Mouse (Mus musculus) CH12.LX (cell line): Measurements from ENCODE around the gene Gfi1b. TPM values are rescaled to one million over a fixed set of nuclear protein-coding genes. Genes with fewer than 3 reads are reported as not detected.

Experiments
- DNase-seq: peaks from one replicate; pipeline ENCODE4 v3.0.0-alpha.2; 2013; ENCODE audit errors: extremely low read depth
- H3K27ac ChIP-seq: 2 replicates; pipeline ENCODE4 v1.5.1; 2012; ENCODE audit warnings: low read depth, mild to moderate bottlenecking, control low read depth, moderate library complexity; ENCODE audit not compliant: insufficient read depth
- H3K27me3 ChIP-seq: replicated peaks from 2 replicates; pipeline ENCODE3; 2012; ENCODE audit warnings: inconsistent platforms
- H3K36me3 ChIP-seq, 2 experiments: replicated peaks in 1 of 2; 2 replicates each; pipeline versions ENCODE3 to v1.6.1; 2012; ENCODE audit warnings: inconsistent platforms in 1 of 2, low read length in 1 of 2, mild to moderate bottlenecking in 1 of 2, mixed read lengths in 1 of 2, moderate library complexity in 1 of 2; ENCODE audit not compliant: control insufficient read depth in 1 of 2, insufficient read depth in 1 of 2
- H3K4me1 ChIP-seq, 2 experiments: 2 replicates each; pipeline ENCODE4 v1.6.1; 2012; ENCODE audit warnings: inconsistent platforms in 1 of 2, moderate library complexity in 1 of 2; ENCODE audit not compliant: insufficient read depth in 2 of 2, control insufficient read depth in 1 of 2
- H3K4me2 ChIP-seq: 2 replicates; pipeline ENCODE4 v1.6.1; 2012; ENCODE audit warnings: low read depth, mild to moderate bottlenecking, control low read depth; ENCODE audit not compliant: poor library complexity, insufficient read depth, severe bottlenecking
- H3K4me3 ChIP-seq, 3 experiments: fragments of 150-350 bp in 1 of 3; sonication (generic) in 1 of 3; replicated peaks in 1 of 3; 2 replicates each; pipeline versions ENCODE3 to v1.5.1; 2011 to 2012; ENCODE audit warnings: low read depth in 2 of 3, low read length in 2 of 3, mild to moderate bottlenecking in 2 of 3, moderate library complexity in 2 of 3, control low read depth in 1 of 3, improper control_type of control experiment in 1 of 3, inconsistent platforms in 1 of 3, mixed read lengths in 1 of 3; ENCODE audit not compliant: poor library complexity in 1 of 3
- H3K79me2 ChIP-seq: replicated peaks from 2 replicates; pipeline ENCODE4 v1.6.1; 2012; ENCODE audit warnings: mild to moderate bottlenecking, moderate library complexity; ENCODE audit not compliant: control insufficient read depth, poor library complexity, insufficient read depth, severe bottlenecking; ENCODE audit errors: extremely low read depth
- H3K9ac ChIP-seq: 2 replicates; pipeline ENCODE4 v1.6.1; 2012; ENCODE audit warnings: low read depth, mild to moderate bottlenecking, control low read depth, moderate library complexity; ENCODE audit not compliant: insufficient read depth
- H3K9me3 ChIP-seq: replicated peaks from 2 replicates; pipeline ENCODE3; 2012; ENCODE audit warnings: low read length, inconsistent platforms, mixed read lengths
- CHD2 ChIP-seq: IDR thresholded peaks from 2 replicates; pipeline ENCODE4 v1.6.1; 2011; ENCODE audit warnings: low read length, improper control_type of control experiment
- ELF1 ChIP-seq: IDR thresholded peaks from 2 replicates; pipeline ENCODE4 v1.6.1; 2014; ENCODE audit warnings: low read depth, mild to moderate bottlenecking, inconsistent platforms, low read length, improper control_type of control experiment
- GABPA ChIP-seq: IDR thresholded peaks from 2 replicates; pipeline ENCODE4 v1.6.1; 2012; ENCODE audit warnings: low read depth, low read length, improper control_type of control experiment, inconsistent platforms; ENCODE audit not compliant: insufficient replicate concordance
- JUND ChIP-seq: conservative IDR thresholded peaks from 2 replicates; pipeline ENCODE4 v1.6.1; 2011; ENCODE audit warnings: low read depth, low read length, improper control_type of control experiment
- NRF1 ChIP-seq: IDR thresholded peaks from 2 replicates; pipeline ENCODE4 v1.6.1; 2014; ENCODE audit warnings: low read depth, mild to moderate bottlenecking, inconsistent platforms, low read length, improper control_type of control experiment, moderate library complexity
- SIN3A ChIP-seq: IDR thresholded peaks from 2 replicates; pipeline ENCODE4 v1.6.1; 2012; ENCODE audit warnings: low read length, improper control_type of control experiment, inconsistent platforms
- USF1 ChIP-seq: IDR thresholded peaks from 2 replicates; pipeline ENCODE4 v1.6.1; 2014; ENCODE audit warnings: low read depth, mild to moderate bottlenecking, inconsistent platforms, low read length, improper control_type of control experiment
- ZKSCAN1 ChIP-seq: IDR thresholded peaks from 2 replicates; pipeline ENCODE4 v1.6.1; 2012; ENCODE audit warnings: low read depth, inconsistent platforms, low read length, improper control_type of control experiment, borderline replicate concordance
- dilution Hi-C: fragments of 300-500 bp; cut with MboI; formaldehyde crosslinking; loops from 2 replicates; pipeline ENCODE4 v1.14.3; 2020; ENCODE audit warnings: low sequenced_read_pairs; ENCODE audit not compliant: extremely low pct_unique_long_range_greater_than_20kb, extremely low pct_ligation_motif_present
- in situ Hi-C: fragments of 300-500 bp; cut with MboI; formaldehyde crosslinking; loops from 3 replicates; pipeline ENCODE4 v1.14.3; 2019; ENCODE audit warnings: low sequenced_read_pairs, low pct_ligation_motif_present, low pct_unique_long_range_greater_than_20kb, mixed read lengths
- polyA plus RNA-seq: library from polyadenylated mRNA; unstranded; fragments of >175 nt; gene quantifications from 2 replicates; pipeline ENCODE4 v1.2.1, GENCODE M21; 2012; ENCODE audit warnings: low read depth; ENCODE audit not compliant: insufficient read length
- total RNA-seq, 2 experiments: library from RNA; depleted of rRNA; stranded (reverse); fragments of 300-350 nt in 1 of 2; fragments of >200 nt in 1 of 2; gene quantifications; 2 replicates each; pipeline ENCODE4 v1.2.3; 2012 to 2014

Gfi1b gene
- total and polyA plus RNA-seq, 3 experiments, result 0.19 to 0.87 TPM; not detected in 1

DNA sequence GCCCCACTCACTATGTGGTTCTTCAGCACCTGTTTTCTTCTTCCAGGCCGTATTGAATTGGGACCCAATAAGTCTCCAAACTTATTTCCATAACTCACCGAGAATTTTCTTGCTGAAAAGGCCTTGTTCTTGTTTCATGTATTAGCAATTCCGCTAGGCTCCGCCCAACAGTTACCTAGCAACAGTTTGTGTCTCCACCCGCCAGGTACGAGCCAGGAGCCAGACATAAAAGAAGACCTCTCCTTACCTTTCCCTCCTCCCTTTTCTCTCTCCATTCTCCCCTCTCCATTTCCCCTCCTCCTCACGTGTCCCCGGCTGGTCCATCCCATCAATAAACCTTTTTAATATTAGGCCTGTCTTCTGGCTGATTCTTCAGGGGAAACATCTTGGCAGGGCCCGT is 16.6 kb upstream of the Gfi1b start:
- no peak for DNase-seq
- H3K4me3 ChIP-seq, result no peak overlapping the region
- H3K9me3 ChIP-seq, result no peaks in the 10 kb centered on the region
- H3K27me3 ChIP-seq, result no peaks in the 10 kb centered on the region
- TF ChIP-seq SIN3A (no peak), USF1 (no peak), NRF1 (no peak), JUND (no peak), ZKSCAN1 (no peak)
- peaks cover 13% of the 10 kb centered on the region for H3K79me2 ChIP-seq
- in situ Hi-C loops, result no loop called here
- no peak overlapping the region for H3K9ac ChIP-seq
- dilution Hi-C loops, result no loop called here
- no peak overlapping the region for H3K27ac ChIP-seq
- H3K36me3 ChIP-seq, result no peaks in the 10 kb centered on the region
- H3K4me1 ChIP-seq, result peaks cover 3 to 23% of the 10 kb centered on the region in 2 experiments; a peak in 3 of 4 replicates
- no peak overlapping the region for H3K4me2 ChIP-seq

- dilution Hi-C loops (no loop called here), in situ Hi-C loops (no loop called here)
- peaks cover 0 to 13% of the 10 kb centered on the region in 2 experiments; a peak in 2 of 4 replicates for H3K4me1 ChIP-seq
- no peaks in the 10 kb centered on the region for H3K9me3 ChIP-seq
- H3K36me3 ChIP-seq, result no peaks in the 10 kb centered on the region
- no peak overlapping the region for H3K4me2 ChIP-seq
- H3K4me3 ChIP-seq, result no peak overlapping the region
- H3K79me2 ChIP-seq, result peaks cover 4% of the 10 kb centered on the region
- no peak overlapping the region for H3K9ac ChIP-seq
- no peak for TF ChIP-seq USF1
- TF ChIP-seq CHD2, result no peak
- H3K27ac ChIP-seq, result no peak overlapping the region
- no peak for DNase-seq
- H3K27me3 ChIP-seq, result no peaks in the 10 kb centered on the region
These were observed 15.5 kb upstream of the Gfi1b start for GRCm38 (mm10) chr2:28637106-28637845.

DNA sequence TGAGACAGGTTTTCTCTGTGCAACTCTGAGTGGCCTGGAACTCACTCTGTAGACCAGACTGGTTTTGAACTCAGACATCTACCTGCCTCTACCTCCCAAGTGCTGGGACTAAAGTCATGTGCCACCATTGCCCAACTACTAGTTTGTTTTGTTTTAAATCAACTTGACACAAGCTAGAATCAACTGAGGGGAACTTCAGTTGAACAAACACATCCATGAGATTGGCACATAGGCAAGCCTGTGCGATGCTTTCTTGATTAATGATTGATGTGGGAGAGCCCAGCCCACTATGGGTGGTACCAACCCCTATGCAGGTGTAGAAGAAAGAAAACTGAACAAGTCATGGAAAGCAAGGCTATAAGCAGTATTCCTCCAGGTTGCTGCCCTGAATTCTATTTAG is 13.4 kb upstream of the Gfi1b start:
- in situ Hi-C loops, result no loop called here
- H3K27ac ChIP-seq, result no peak overlapping the region

More for the DNA sequence above, 13.4 kb upstream of the Gfi1b start:
- no peaks in the 10 kb centered on the region for H3K9me3 ChIP-seq
- no peak overlapping the region for H3K9ac ChIP-seq
- H3K4me1 ChIP-seq, result peaks cover 3 to 18% of the 10 kb centered on the region in 2 experiments
- dilution Hi-C loops, result no loop called here
- TF ChIP-seq GABPA (no peak), SIN3A (no peak), JUND (no peak), ELF1 (no peak)
- H3K79me2 ChIP-seq, result no peaks in the 10 kb centered on the region
- DNase-seq, result no peak
- H3K27me3 ChIP-seq, result no peaks in the 10 kb centered on the region
- no peak overlapping the region for H3K4me2 ChIP-seq
- no peak overlapping the region for H3K4me3 ChIP-seq
- no peaks in the 10 kb centered on the region for H3K36me3 ChIP-seq
